Mouse (Mus musculus): Measurements from ENCODE around the gene Cd164l2. TPM values are rescaled to one million over a fixed set of nuclear protein-coding genes. Genes with fewer than 3 reads are reported as not detected.
A peak's percentile ranks its signal among the peaks of the same experiment; 100 is the strongest.

Gene Cd164l2
- polyA plus RNA-seq, 1 experiment from 2014 or later = 1.9 TPM

- ATAC-seq (replicated peaks; ENCODE audit: low FRiP score, low TSS enrichment, low read depth) (no peak), DNase-seq (ENCODE audit: low spot score) (no peak)
- Histone ChIP-seq H3K9ac (ENCODE audit: low read length) (no peak overlapping the region), H3K4me3 (ENCODE audit: low read depth, low read length) (no peak overlapping the region), H3K27me3 (replicated peaks; ENCODE audit: control insufficient read depth, insufficient read depth, low read length) (peaks cover 5% of the 10 kb centered on the region; the same call in 1 of the 2 replicates), H3K27ac (ENCODE audit: low read depth) (no peak overlapping the region), H3K9me3 (ENCODE audit: control insufficient read depth, low read length) (no peaks in the 10 kb centered on the region), H3K4me1 (replicated peaks; ENCODE audit: control insufficient read depth, insufficient read depth, low read length) (peaks cover 11% of the 10 kb centered on the region; the same call in 1 of the 2 replicates), H3K36me3 (ENCODE audit: control insufficient read depth, insufficient read depth, low read length) (no peaks in the 10 kb centered on the region), H3K4me2 (ENCODE audit: low read length) (no peak overlapping the region)
- 66% methylated on average over 4 of the region's 4 CpGs for WGBS
Measured at GRCm38 (mm10) chr4:133237911-133238310, 26.0 kb downstream of the Cd164l2 start.

- peak; percentile 82 for DNase-seq (ENCODE audit: low spot score)
- peaks cover 9% of the 10 kb centered on the region; the same call in 1 of the 2 replicates for H3K27me3 ChIP-seq (replicated peaks; ENCODE audit: control insufficient read depth, insufficient read depth, low read length)
- no peaks in the 10 kb centered on the region for H3K36me3 ChIP-seq (ENCODE audit: control insufficient read depth, insufficient read depth, low read length)
- peak within 1 kb of the TSS; percentile 90 for H3K4me2 ChIP-seq (ENCODE audit: low read length)
- peak within 1 kb of the TSS; percentile 62 for H3K9ac ChIP-seq (ENCODE audit: low read length)
- peak within 1 kb of the TSS; percentile 61 for H3K4me3 ChIP-seq (ENCODE audit: low read depth, low read length)
- no peaks in the 10 kb centered on the region for H3K9me3 ChIP-seq (ENCODE audit: control insufficient read depth, low read length)
- peak; percentile 61 for ATAC-seq (replicated peaks; ENCODE audit: low FRiP score, low TSS enrichment, low read depth)
- H3K4me1 ChIP-seq (replicated peaks; ENCODE audit: control insufficient read depth, insufficient read depth, low read length) = peaks cover 11% of the 10 kb centered on the region; the same call in 1 of the 2 replicates
- 5% methylated on average over 16 of the region's 16 CpGs for WGBS
- H3K27ac ChIP-seq (ENCODE audit: low read depth) = peak within 1 kb of the TSS; percentile 54; the same call in 1 of the 2 replicates
Measured at GRCm38 (mm10) chr4:133240490-133240921, 28.6 kb downstream of the Cd164l2 start, which contains the start of gene Map3k6. Gene Map3k6 (plus strand): TSS chr4:133240818.

GRCm38 (mm10) chr4:133240934-133241908 lies 29.3 kb downstream of the Cd164l2 start:
- ATAC-seq (replicated peaks; ENCODE audit: low FRiP score, low TSS enrichment, low read depth) (peak; percentile 91), DNase-seq (ENCODE audit: low spot score) (peak; percentile 99)
- Histone ChIP-seq H3K36me3 (ENCODE audit: control insufficient read depth, insufficient read depth, low read length) (no peaks in the 10 kb centered on the region), H3K27ac (ENCODE audit: low read depth) (peak overlapping the region; percentile 54; the same call in 1 of the 2 replicates), H3K9me3 (ENCODE audit: control insufficient read depth, low read length) (no peaks in the 10 kb centered on the region), H3K27me3 (replicated peaks; ENCODE audit: control insufficient read depth, insufficient read depth, low read length) (peaks cover 13% of the 10 kb centered on the region; the same call in 1 of the 2 replicates), H3K9ac (ENCODE audit: low read length) (peak overlapping the region; percentile 62), H3K4me1 (replicated peaks; ENCODE audit: control insufficient read depth, insufficient read depth, low read length) (peaks cover 11% of the 10 kb centered on the region; the same call in 1 of the 2 replicates), H3K4me2 (ENCODE audit: low read length) (peak overlapping the region; percentile 90), H3K4me3 (ENCODE audit: low read depth, low read length) (peak overlapping the region; percentile 61)
- under 1% methylated on average over 77 of the region's 78 CpGs for WGBS

GRCm38 (mm10) chr4:133241910-133242309 lies 30.0 kb downstream of the Cd164l2 start:
- H3K27me3 ChIP-seq (replicated peaks; ENCODE audit: control insufficient read depth, insufficient read depth, low read length) = peaks cover 19% of the 10 kb centered on the region; the same call in 1 of the 2 replicates
- 20% methylated on average over 11 of the region's 11 CpGs for WGBS
- DNase-seq (ENCODE audit: low spot score) (no peak), ATAC-seq (replicated peaks; ENCODE audit: low FRiP score, low TSS enrichment, low read depth) (no peak)
- no peak overlapping the region for H3K27ac ChIP-seq (ENCODE audit: low read depth)
- H3K9me3 ChIP-seq (ENCODE audit: control insufficient read depth, low read length) = no peaks in the 10 kb centered on the region
- H3K4me2 ChIP-seq (ENCODE audit: low read length) = peak overlapping the region; percentile 90
- peaks cover 11% of the 10 kb centered on the region; the same call in 1 of the 2 replicates for H3K4me1 ChIP-seq (replicated peaks; ENCODE audit: control insufficient read depth, insufficient read depth, low read length)
- H3K36me3 ChIP-seq (ENCODE audit: control insufficient read depth, insufficient read depth, low read length) = no peaks in the 10 kb centered on the region
- peak overlapping the region; percentile 61 for H3K4me3 ChIP-seq (ENCODE audit: low read depth, low read length)
- H3K9ac ChIP-seq (ENCODE audit: low read length) = no peak overlapping the region

- no peak overlapping the region for H3K4me3 ChIP-seq (ENCODE audit: low read depth, low read length)
- peaks cover 11% of the 10 kb centered on the region; the same call in 1 of the 2 replicates for H3K4me1 ChIP-seq (replicated peaks; ENCODE audit: control insufficient read depth, insufficient read depth, low read length)
- DNase-seq (ENCODE audit: low spot score) (no peak), ATAC-seq (replicated peaks; ENCODE audit: low FRiP score, low TSS enrichment, low read depth) (no peak)
- H3K36me3 ChIP-seq (ENCODE audit: control insufficient read depth, insufficient read depth, low read length) = no peaks in the 10 kb centered on the region
- H3K9ac ChIP-seq (ENCODE audit: low read length) = no peak overlapping the region
- H3K27me3 ChIP-seq (replicated peaks; ENCODE audit: control insufficient read depth, insufficient read depth, low read length) = peaks cover 26% of the 10 kb centered on the region
- WGBS = 62% methylated on average over 9 of the region's 9 CpGs
- H3K27ac ChIP-seq (ENCODE audit: low read depth) = no peak overlapping the region
- H3K4me2 ChIP-seq (ENCODE audit: low read length) = no peak overlapping the region
- H3K9me3 ChIP-seq (ENCODE audit: control insufficient read depth, low read length) = no peaks in the 10 kb centered on the region
Measured at GRCm38 (mm10) chr4:133242710-133243109, 30.8 kb downstream of the Cd164l2 start.

GRCm38 (mm10) chr4:133243538-133243937 lies 31.6 kb downstream of the Cd164l2 start:
- Histone ChIP-seq H3K27me3 (replicated peaks; ENCODE audit: control insufficient read depth, insufficient read depth, low read length) (peaks cover 31% of the 10 kb centered on the region), H3K27ac (ENCODE audit: low read depth) (no peak overlapping the region), H3K4me1 (replicated peaks; ENCODE audit: control insufficient read depth, insufficient read depth, low read length) (peaks cover 11% of the 10 kb centered on the region; the same call in 1 of the 2 replicates), H3K9me3 (ENCODE audit: control insufficient read depth, low read length) (no peaks in the 10 kb centered on the region), H3K4me3 (ENCODE audit: low read depth, low read length) (no peak overlapping the region), H3K4me2 (ENCODE audit: low read length) (no peak overlapping the region), H3K36me3 (ENCODE audit: control insufficient read depth, insufficient read depth, low read length) (no peaks in the 10 kb centered on the region), H3K9ac (ENCODE audit: low read length) (no peak overlapping the region)
- no peak for ATAC-seq (replicated peaks; ENCODE audit: low FRiP score, low TSS enrichment, low read depth)
- WGBS = 31% methylated on average over 13 of the region's 13 CpGs
- DNase-seq (ENCODE audit: low spot score) = no peak

- H3K27me3 ChIP-seq (replicated peaks; ENCODE audit: control insufficient read depth, insufficient read depth, low read length) = peaks cover 36% of the 10 kb centered on the region
- no peak for DNase-seq (ENCODE audit: low spot score)
Measured at GRCm38 (mm10) chr4:133244289-133244688, 32.4 kb downstream of the Cd164l2 start.

GRCm38 (mm10) chr4:133247072-133247471 lies 35.1 kb downstream of the Cd164l2 start:
- WGBS = 25% methylated on average over 15 of the region's 15 CpGs
- peaks cover 7% of the 10 kb centered on the region for H3K4me1 ChIP-seq (replicated peaks; ENCODE audit: control insufficient read depth, insufficient read depth, low read length)
- no peak overlapping the region for H3K4me2 ChIP-seq (ENCODE audit: low read length)
- peaks cover 64% of the 10 kb centered on the region for H3K27me3 ChIP-seq (replicated peaks; ENCODE audit: control insufficient read depth, insufficient read depth, low read length)
- ATAC-seq (replicated peaks; ENCODE audit: low FRiP score, low TSS enrichment, low read depth) (no peak), DNase-seq (ENCODE audit: low spot score) (no peak)
- H3K36me3 ChIP-seq (ENCODE audit: control insufficient read depth, insufficient read depth, low read length) = no peaks in the 10 kb centered on the region
- no peak overlapping the region for H3K27ac ChIP-seq (ENCODE audit: low read depth)
- H3K9me3 ChIP-seq (ENCODE audit: control insufficient read depth, low read length) = no peaks in the 10 kb centered on the region
- H3K9ac ChIP-seq (ENCODE audit: low read length) = no peak overlapping the region
- no peak overlapping the region for H3K4me3 ChIP-seq (ENCODE audit: low read depth, low read length)

More at GRCm38 (mm10) chr4:133244289-133244688, 32.4 kb downstream of the Cd164l2 start:
- Histone ChIP-seq H3K27ac (ENCODE audit: low read depth) (no peak overlapping the region), H3K4me2 (ENCODE audit: low read length) (no peak overlapping the region), H3K9me3 (ENCODE audit: control insufficient read depth, low read length) (no peaks in the 10 kb centered on the region), H3K4me1 (replicated peaks; ENCODE audit: control insufficient read depth, insufficient read depth, low read length) (peaks cover 11% of the 10 kb centered on the region; the same call in 1 of the 2 replicates), H3K36me3 (ENCODE audit: control insufficient read depth, insufficient read depth, low read length) (no peaks in the 10 kb centered on the region), H3K4me3 (ENCODE audit: low read depth, low read length) (no peak overlapping the region), H3K9ac (ENCODE audit: low read length) (no peak overlapping the region)
- no peak for ATAC-seq (replicated peaks; ENCODE audit: low FRiP score, low TSS enrichment, low read depth)
- WGBS = 84% methylated on average over 1 of the region's 1 CpGs

All from intestine, embryonic 14.5 days (tissue).